Mouse (Mus musculus) neural tube, embryonic 11.5 days (tissue): ENCODE data around the gene Ldlrad3. TPM values are rescaled to one million over a fixed set of nuclear protein-coding genes. Genes with fewer than 3 reads are reported as not detected.

Source experiments
- ATAC-seq: fragments of 200-750 bp; cut with Nextera tagmentation; 2 replicates; pipeline ENCODE4 v1.8.0; 2017; ENCODE audit warnings: moderate number of reproducible peaks, mild to moderate bottlenecking, moderate TSS enrichment, moderate library complexity; ENCODE audit not compliant: insufficient read depth, low FRiP score, low TSS enrichment
- DNase-seq: peaks from one replicate; pipeline ENCODE4 v3.0.0-alpha.2; 2015; ENCODE audit warnings: low spot score
- H3K27ac ChIP-seq: fragments of 300-500 bp; sonication (generic); 2 replicates; pipeline ENCODE4 v1.5.1; 2014; ENCODE audit warnings: low read depth, mild to moderate bottlenecking, low read length
- H3K27me3 ChIP-seq: fragments of 300-500 bp; sonication (generic); 2 replicates; pipeline ENCODE4 v1.6.1; 2014; ENCODE audit warnings: mild to moderate bottlenecking, low read length, mixed read lengths; ENCODE audit not compliant: control insufficient read depth, insufficient read depth
- H3K36me3 ChIP-seq: fragments of 300-500 bp; sonication (generic); 2 replicates; pipeline ENCODE4 v1.6.1; 2014; ENCODE audit warnings: mild to moderate bottlenecking, low read length, moderate library complexity, mixed read lengths; ENCODE audit not compliant: control insufficient read depth, insufficient read depth
- H3K4me1 ChIP-seq: fragments of 300-500 bp; sonication (generic); 2 replicates; pipeline ENCODE4 v1.6.1; 2014; ENCODE audit warnings: low read length, mixed read lengths; ENCODE audit not compliant: control insufficient read depth, insufficient read depth
- H3K4me2 ChIP-seq: fragments of 300-500 bp; sonication (generic); 2 replicates; pipeline ENCODE4 v1.6.1; 2014; ENCODE audit warnings: low read depth, mild to moderate bottlenecking, moderate library complexity
- H3K4me3 ChIP-seq: fragments of 300-500 bp; sonication (generic); 2 replicates; pipeline ENCODE4 v1.5.1; 2014; ENCODE audit warnings: low read depth, low read length
- H3K9ac ChIP-seq: fragments of 300-500 bp; sonication (generic); 2 replicates; pipeline ENCODE4 v1.6.1; 2014; ENCODE audit warnings: mild to moderate bottlenecking, low read length
- H3K9me3 ChIP-seq: fragments of 300-500 bp; sonication (generic); 2 replicates; pipeline ENCODE4 v1.6.1; 2016; ENCODE audit warnings: low read length; ENCODE audit not compliant: control insufficient read depth
- WGBS: fragments of 180-500 bp; shearing (Covaris S2); extraction: QIAGEN DNeasy Blood & Tissue Kit; methylation state at CpG from one replicate; pipeline ENCODE4 v1.1.7; 2014; 5-methylcytosine and 5-hydroxymethylcytosine counted together
- polyA plus RNA-seq: library from polyadenylated mRNA; unstranded; fragments of >200 nt; fragmentation: Nextera tagmentation; extraction: Ambion mirVana; gene quantifications from 2 replicates; pipeline ENCODE4 v1.2.1, GENCODE M21; 2014

Ldlrad3 gene
- polyA plus RNA-seq, 1 experiment from 2014 or later: 64.9 TPM

GRCm38 (mm10) chr2:102057029-102057685 is 129.0 kb downstream of the Ldlrad3 start:
- 80% methylated on average over 9 of the region's 9 CpGs for WGBS
- Histone ChIP-seq H3K4me2 (no peak overlapping the region), H3K9ac (no peak overlapping the region), H3K9me3 (no peaks in the 10 kb centered on the region), H3K27me3 (no peaks in the 10 kb centered on the region), H3K36me3 (no peaks in the 10 kb centered on the region), H3K27ac (no peak overlapping the region), H3K4me1 (no peaks in the 10 kb centered on the region), H3K4me3 (no peak overlapping the region)
- DNase-seq: no peak
- no peak for ATAC-seq

- no peaks in the 10 kb centered on the region for H3K9me3 ChIP-seq
- no peaks in the 10 kb centered on the region for H3K27me3 ChIP-seq
- H3K4me2 ChIP-seq: no peak overlapping the region
- ATAC-seq (no peak), DNase-seq (no peak)
- H3K4me1 ChIP-seq: no peaks in the 10 kb centered on the region
- no peak overlapping the region for H3K27ac ChIP-seq
- 90% methylated on average over 8 of the region's 8 CpGs for WGBS
- H3K9ac ChIP-seq: no peak overlapping the region
- no peaks in the 10 kb centered on the region for H3K36me3 ChIP-seq
- no peak overlapping the region for H3K4me3 ChIP-seq
Measured at GRCm38 (mm10) chr2:102056144-102056543, 130.0 kb downstream of the Ldlrad3 start.

GRCm38 (mm10) chr2:102052951-102053660 is 133.1 kb downstream of the Ldlrad3 start:
- ATAC-seq (no peak), DNase-seq (no peak)
- no peaks in the 10 kb centered on the region for H3K4me1 ChIP-seq
- 86% methylated on average over 10 of the region's 10 CpGs for WGBS
- no peak overlapping the region for H3K9ac ChIP-seq
- H3K27ac ChIP-seq: no peak overlapping the region
- H3K27me3 ChIP-seq: no peaks in the 10 kb centered on the region
- H3K9me3 ChIP-seq: no peaks in the 10 kb centered on the region
- H3K4me2 ChIP-seq: no peak overlapping the region
- H3K4me3 ChIP-seq: no peak overlapping the region
- no peaks in the 10 kb centered on the region for H3K36me3 ChIP-seq

- Histone ChIP-seq H3K4me2 (no peak overlapping the region), H3K4me3 (no peak overlapping the region), H3K4me1 (no peaks in the 10 kb centered on the region), H3K9me3 (no peaks in the 10 kb centered on the region), H3K36me3 (no peaks in the 10 kb centered on the region), H3K9ac (no peak overlapping the region), H3K27ac (no peak overlapping the region), H3K27me3 (no peaks in the 10 kb centered on the region)
- DNase-seq (no peak), ATAC-seq (no peak)
- WGBS: 73% methylated on average over 6 of the region's 6 CpGs
Measured at GRCm38 (mm10) chr2:102052353-102052752, 133.8 kb downstream of the Ldlrad3 start.

- Histone ChIP-seq H3K9me3 (no peaks in the 10 kb centered on the region), H3K9ac (no peak overlapping the region), H3K4me3 (no peak overlapping the region), H3K27ac (no peak overlapping the region), H3K36me3 (no peaks in the 10 kb centered on the region), H3K4me2 (no peak overlapping the region), H3K4me1 (no peaks in the 10 kb centered on the region), H3K27me3 (no peaks in the 10 kb centered on the region)
- ATAC-seq (no peak), DNase-seq (no peak)
- WGBS: 45% methylated on average over 10 of the region's 10 CpGs
Measured at GRCm38 (mm10) chr2:102049866-102050550, 136.2 kb downstream of the Ldlrad3 start.

GRCm38 (mm10) chr2:102048296-102049175 is 137.6 kb downstream of the Ldlrad3 start:
- no peak for DNase-seq
- H3K4me1 ChIP-seq: no peaks in the 10 kb centered on the region
- ATAC-seq: no peak

GRCm38 (mm10) chr2:102046481-102046880 is 139.7 kb downstream of the Ldlrad3 start:
- Histone ChIP-seq H3K9me3 (no peaks in the 10 kb centered on the region), H3K4me2 (no peak overlapping the region), H3K27me3 (no peaks in the 10 kb centered on the region), H3K36me3 (no peaks in the 10 kb centered on the region), H3K27ac (no peak overlapping the region), H3K4me3 (no peak overlapping the region), H3K4me1 (no peaks in the 10 kb centered on the region), H3K9ac (no peak overlapping the region)
- WGBS: 92% methylated on average over 7 of the region's 7 CpGs
- DNase-seq (no peak), ATAC-seq (no peak)

More at GRCm38 (mm10) chr2:102048296-102049175, 137.6 kb downstream of the Ldlrad3 start:
- Histone ChIP-seq H3K9me3 (no peaks in the 10 kb centered on the region), H3K36me3 (no peaks in the 10 kb centered on the region), H3K27me3 (no peaks in the 10 kb centered on the region), H3K27ac (no peak overlapping the region), H3K9ac (no peak overlapping the region), H3K4me3 (no peak overlapping the region), H3K4me2 (no peak overlapping the region)
- WGBS: 74% methylated on average over 16 of the region's 16 CpGs

- no peak overlapping the region for H3K27ac ChIP-seq
- ATAC-seq: no peak
- H3K36me3 ChIP-seq: no peaks in the 10 kb centered on the region
Measured at GRCm38 (mm10) chr2:102040456-102040855, 145.7 kb downstream of the Ldlrad3 start.

More at GRCm38 (mm10) chr2:102040456-102040855, 145.7 kb downstream of the Ldlrad3 start:
- 90% methylated on average over 5 of the region's 5 CpGs for WGBS
- Histone ChIP-seq H3K9ac (no peak overlapping the region), H3K4me1 (peaks cover 23% of the 10 kb centered on the region), H3K27me3 (no peaks in the 10 kb centered on the region), H3K9me3 (no peaks in the 10 kb centered on the region), H3K4me2 (no peak overlapping the region), H3K4me3 (no peak overlapping the region)
- DNase-seq: no peak
